Mouse (Mus musculus): Measurements from ENCODE around the gene Akr1c13.
"Not testable (repeated sequence)": the region's sequence is repeated elsewhere in the genome, so short reads cannot be mapped to it uniquely, and the experiment has no call there.

The Akr1c13 gene

DNA sequence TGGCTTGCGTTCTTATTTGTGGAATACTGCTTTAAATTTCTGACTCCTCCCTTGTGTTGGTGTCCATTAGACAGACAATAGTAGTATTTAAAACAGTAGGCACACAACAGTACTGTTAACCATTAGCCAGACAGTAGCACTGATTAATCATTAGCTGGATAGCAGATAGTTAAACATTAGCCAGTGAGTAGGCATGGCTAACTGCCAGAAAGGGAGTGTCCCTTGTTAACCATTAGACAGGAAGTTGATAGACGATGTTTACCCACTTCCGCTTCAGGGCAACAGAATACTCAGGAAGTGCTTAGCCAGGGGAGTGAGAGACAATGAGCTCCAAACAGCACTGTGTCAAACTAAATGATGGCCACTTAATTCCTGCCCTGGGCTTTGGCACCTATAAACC, at the start of gene Akr1c13:
TSS of gene Akr1c13 (plus strand) at position 247 of the 400 bp plus-strand sequence.
- no peak for DNase-seq (ENCODE audit: low read depth, low spot score)

DNA sequence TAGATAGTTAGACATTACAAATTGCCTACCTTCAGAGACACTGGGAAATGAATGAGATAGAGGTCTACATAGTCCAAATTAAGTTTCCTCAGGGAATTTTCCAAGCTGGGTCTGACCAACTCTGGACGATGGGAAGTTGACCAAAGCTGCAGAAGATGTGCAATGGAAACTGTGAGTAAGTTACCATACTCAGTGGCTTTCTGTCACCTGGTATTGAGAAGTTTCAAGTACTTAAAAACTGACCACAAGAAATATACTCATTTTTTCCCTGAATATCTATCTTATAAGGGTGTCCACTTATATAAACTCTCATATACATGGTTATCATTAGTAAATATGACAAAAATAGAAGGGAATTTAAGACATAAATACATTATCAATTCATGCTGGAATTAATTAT, 46.7 kb upstream of the Akr1c13 start:
- DNase-seq (ENCODE audit: low read depth, low spot score): no peak

DNA sequence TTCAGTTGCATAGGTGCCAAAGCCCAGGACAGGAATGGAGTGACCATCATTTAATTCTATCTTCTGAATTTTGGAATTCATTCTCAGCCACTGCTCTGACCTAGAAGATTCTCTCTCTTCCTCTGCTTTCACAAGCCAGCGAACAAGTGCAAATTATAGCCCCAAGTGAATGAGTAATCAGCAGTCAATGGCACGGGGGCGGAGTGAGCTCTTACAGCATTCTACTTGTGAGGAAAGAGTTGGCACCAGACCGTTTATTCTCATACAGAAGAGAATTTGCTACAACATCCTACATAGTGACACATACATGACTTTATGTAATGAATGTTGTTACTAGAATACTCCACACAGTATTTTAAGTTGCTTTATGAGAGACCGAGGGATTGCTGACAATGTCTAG, 40.4 kb upstream of the Akr1c13 start, which contains the start of gene Akr1c18:
TSS of gene Akr1c18 (minus strand) at position 137 of the 400 bp plus-strand sequence.
- no peak for DNase-seq (ENCODE audit: low read depth, low spot score)

DNA sequence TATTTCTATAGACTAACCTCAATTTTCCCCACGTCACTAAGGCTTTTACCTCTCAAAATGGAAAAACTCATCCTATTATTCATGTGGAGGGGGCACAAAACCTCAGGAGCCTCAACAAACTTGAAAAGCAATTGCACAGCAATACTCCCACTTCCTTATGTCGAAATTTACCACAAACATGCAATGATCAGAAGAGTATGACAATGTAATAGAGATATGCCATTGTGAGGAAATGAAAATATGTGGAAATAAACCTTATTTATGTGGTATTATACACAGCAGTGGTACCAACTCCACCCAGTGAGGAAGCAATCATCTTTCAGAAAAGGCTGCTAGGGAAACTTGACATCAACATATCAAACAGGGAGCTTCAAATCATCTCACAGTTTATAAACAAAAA, 38.0 kb upstream of the Akr1c13 start:
- no peak for DNase-seq (ENCODE audit: low read depth, low spot score)

DNA sequence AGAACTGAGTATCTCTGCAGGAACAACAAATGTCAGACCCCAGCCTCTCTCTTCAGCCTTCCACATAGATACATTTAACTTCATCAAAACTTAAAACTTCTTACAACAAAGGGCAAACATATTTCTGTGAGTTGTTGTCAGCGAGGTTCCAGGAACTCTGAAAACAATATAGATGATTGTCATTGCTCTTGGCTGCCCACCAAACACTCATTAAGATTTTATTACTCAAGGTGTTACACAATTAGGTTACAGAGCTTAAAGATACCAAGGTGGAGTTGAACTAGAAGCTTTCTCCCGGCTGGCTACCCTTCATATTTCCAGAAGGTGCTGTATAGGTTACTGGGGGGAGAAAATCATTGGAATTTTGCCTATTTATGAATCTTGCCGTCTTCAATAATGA, 37.4 kb upstream of the Akr1c13 start:
- no peak for DNase-seq (ENCODE audit: low read depth, low spot score)

DNA sequence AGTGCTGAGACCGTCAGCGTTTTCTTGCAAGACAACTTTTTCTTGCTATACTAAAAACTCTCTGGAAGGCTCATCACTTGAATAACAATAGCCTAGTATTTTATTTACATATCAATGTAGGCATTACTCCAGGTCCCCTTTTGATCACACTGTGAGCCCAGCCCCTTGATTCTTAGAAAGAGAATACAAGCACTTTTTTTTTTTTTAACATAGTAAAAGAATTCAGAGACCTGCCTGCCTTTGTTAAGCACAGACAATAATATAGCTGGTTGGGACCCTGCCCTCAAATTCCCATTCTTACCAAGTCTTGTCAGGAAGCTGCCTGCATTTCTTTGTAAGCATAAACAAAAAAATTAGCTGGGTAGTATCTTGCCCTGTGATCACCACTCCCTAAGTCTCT, 35.7 kb upstream of the Akr1c13 start:
- DNase-seq (ENCODE audit: low read depth, low spot score): no peak

DNA sequence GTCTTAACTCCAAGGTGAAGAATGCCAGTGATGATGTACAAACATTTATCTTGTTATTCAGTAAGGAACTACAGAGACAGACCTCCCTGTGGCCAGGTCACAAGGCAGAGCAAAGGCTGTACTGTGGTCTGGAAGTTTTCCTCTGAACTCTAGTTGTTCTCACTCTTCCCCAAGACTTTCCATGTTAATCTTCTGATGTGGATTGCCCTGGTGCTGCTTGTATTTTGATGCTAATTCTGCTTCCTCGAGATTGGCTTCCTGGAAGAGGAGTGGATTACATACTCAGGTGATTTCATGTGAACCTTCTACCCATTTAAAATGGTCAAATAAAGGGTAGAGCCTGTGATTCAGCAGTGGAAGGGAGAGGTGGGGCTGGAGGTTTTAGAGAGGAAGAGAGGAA, 22.9 kb upstream of the Akr1c13 start:
- no peak for DNase-seq (ENCODE audit: low read depth, low spot score)

DNA sequence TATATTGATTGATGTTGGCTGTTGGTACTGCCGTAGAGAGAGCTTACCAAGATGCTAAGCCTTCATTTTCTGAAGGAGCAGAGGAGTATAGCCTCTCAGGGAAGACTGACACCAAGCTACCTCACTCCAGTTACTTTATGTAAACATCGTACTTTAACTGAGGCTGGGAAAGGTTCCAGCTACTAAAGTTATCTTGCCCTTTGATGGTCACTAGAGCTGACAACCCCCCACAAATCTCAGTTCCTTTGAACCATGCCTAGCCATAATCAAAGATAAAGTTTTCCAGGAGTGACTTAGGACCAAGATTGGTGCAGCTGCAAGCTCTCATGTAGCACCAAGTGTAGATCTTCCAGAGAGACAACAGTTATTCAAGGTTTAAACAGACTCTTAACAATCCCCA, 18.0 kb upstream of the Akr1c13 start:
- no peak for DNase-seq (ENCODE audit: low read depth, low spot score)

DNA sequence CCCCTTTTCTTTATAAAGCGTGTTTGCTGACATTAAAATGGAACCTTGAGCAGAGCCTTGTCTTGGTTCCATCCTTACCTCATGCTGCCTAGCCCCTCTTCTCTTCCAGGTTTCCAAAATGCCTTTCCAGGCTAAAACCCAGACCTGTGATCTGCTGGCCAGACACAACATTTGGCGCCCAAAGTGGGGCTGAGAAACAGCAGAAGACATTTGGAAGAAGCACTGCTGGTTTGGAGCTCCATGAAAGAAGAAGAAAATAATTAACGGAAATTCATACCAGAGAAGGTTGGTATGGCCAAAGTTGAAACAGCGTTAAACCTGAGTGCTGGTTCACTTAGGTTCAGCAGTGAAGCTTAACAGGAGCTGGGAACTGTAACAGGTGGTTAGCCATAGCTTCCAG, 9.6 kb upstream of the Akr1c13 start:
- not testable (repeated sequence) for DNase-seq (ENCODE audit: low read depth, low spot score)

DNA sequence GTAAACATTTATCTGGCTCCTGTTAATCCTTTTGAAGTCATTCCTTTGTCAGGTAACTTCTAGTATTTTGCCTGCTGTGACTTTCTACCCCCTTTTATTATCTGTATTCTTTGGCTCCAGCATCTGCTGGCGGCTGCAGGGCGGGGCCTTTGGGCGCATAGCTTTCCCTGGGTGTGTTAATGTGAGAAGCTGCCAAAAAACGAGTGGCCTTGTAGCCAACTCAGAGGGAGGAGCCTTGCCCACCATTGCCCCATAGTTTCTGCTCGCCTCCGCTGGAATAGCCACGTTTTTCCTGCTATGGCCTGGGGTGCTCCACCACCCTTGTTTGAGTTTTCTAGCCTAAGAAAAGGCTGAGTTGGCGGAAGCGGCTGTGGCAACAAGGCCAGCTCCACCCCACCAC, 7.8 kb upstream of the Akr1c13 start:
- DNase-seq (ENCODE audit: low read depth, low spot score): no peak

DNA sequence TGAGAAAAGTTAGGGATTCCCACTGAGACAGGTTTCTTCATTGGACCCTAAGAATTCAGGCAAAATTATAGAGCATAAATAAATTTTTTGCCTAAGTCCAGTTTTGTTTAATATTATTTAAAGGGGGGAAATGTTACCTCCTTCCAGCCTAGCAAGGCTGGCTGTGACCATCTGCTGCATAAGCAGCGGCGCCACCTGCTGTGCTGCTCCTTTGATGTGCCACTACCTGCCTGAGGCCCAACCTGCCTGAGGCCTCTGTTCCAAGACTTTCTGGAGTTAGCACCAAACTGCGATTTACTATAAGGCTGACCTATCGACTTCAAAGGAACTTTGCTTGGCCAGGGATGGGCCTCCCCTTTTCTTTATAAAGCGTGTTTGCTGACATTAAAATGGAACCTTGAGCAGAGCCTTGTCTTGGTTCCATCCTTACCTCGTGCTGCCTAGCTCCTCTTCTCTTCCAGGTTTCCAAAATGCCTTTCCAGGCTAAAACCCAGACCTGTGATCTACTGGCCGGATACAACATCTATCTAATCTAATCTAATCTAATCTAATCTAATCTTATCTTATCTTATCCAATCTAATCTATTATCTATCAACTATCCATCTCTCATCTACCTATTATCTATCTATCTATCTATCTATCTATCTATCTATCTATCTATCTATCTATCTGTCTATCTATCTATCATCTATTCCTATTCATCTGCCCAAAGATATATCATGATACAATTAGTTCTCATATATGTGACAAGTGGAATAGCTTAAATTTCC, 4.1 kb upstream of the Akr1c13 start:
- not testable (repeated sequence) for DNase-seq (ENCODE audit: low read depth, low spot score)

DNA sequence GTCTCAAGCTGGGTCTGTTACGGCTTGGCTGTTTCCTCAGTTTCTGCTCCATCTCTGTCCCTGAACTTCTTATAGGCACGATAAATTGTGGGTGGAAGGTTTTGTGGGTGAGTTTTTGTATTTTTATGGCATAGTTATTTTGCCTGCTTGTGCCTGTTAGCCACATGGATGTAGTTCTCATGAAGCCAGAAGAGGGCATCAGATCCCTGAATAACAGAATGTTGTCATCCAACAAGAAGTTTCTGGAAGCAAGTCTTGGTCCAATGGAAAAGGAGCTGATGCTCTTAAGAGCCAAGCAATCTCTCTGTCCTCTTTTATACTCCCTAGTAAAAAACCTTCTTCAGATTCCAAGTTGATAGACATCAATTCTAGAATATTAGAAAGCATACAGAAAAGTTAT, 2.8 kb upstream of the Akr1c13 start:
- DNase-seq (ENCODE audit: low read depth, low spot score): no peak

DNA sequence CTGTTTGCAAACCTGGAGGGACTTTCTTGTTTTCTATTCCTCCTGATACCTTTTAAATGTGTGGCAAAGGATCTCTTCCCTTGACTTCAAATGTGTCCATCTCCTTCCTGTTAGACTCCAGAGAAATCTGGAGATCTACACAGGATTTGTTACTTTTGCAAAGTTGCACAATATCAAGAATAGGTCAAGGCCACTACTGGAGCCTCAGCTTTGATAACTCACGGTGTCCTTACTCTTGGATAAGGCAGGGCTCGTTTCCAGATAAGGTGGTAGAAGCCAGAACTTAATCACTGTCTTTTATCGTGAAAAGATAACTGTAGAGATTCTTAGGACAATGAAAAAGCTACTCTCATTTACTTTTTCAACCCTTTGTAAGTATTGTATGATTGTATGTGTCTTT, 1.6 kb downstream of the Akr1c13 start:
- no peak for DNase-seq (ENCODE audit: low read depth, low spot score)

DNA sequence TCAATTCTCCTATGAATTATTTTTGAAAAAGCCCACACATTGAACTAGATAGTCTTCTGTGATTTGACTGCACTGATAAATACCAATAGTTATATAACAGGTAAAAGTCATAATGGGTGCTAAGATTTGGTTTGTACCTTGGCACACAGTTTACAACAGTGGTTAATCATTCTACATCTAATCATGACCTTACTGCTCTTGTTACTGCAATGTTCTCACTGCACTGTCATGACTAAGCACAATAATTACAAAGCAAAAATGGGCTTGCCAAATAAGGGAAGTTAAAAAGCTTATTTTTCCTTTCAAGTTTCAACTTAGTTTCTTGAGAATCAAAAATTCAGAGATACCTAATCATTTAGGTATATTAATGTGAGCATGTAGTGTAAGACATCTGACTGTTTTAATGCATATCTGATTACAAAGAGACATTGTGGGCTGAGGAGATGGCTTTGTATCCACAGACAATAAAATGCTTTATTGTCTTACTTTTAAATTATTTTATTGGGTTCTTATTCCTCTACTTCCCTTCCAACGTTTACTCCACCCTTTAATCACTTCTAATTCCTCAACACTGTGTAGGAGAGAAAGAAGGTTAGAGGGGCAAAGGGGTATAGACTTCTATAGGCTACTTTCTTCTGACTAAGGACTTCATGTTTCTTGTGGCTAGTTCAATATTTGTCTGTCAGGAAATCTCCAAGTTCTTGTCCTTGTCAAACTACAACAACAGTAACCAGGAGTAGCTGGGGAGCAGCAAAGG, 15.4 kb downstream of the Akr1c13 start:
- DNase-seq (ENCODE audit: low read depth, low spot score): no peak

DNA sequence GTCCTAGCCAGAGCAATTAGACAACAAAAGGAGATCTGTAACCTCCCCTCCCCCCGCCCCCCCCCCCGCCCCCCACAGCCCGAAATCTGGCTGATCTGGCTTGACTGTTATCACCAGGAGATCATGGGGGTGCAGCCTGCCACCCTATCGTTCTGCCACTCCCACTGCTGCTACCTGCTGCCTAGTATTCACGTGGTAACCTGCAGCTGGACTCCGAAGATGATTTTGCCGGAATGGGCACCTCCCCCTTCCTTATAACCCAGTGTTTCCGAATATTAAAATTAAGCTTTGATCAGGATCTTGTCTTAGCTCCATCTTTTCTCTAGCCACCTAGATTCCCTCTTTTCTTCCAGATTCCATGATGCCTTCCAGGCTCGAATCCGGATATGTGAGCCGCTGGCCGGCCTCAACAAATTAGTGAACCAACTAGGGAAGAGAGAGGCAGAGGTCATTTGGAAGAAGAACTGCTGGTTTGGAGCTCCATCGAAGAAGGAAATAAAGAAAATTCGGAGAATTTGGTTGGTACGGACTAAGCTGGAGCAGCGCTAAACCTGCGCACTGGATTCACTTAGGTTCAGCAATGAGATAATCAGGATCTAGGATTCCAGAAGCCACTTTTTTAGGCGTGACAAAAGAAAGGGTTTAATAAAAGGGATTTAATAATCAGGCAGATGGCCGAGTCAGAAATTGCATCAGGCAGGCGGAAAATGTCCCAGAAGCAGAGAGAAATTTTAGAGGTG, 20.8 kb downstream of the Akr1c13 start:
- no peak for DNase-seq (ENCODE audit: low read depth, low spot score)

DNA sequence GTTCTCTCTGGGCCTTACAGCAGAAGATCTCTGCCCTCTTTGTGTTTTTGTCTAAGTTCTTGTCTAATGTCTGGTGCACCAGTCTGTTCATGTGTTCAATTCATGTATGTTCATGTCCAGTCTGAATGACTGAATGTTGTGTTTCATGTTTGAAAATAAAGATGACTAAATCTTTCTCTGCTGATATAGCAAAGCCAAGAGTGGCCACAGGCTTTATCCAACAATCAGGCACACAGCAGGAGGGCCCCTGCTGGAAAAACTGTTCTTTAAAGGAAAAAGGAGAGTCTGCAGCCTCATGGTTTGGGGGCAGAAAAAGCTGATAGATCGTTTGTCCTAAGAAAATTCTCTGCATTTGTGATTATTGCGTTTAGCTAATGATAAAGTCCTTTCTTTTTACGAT, 21.4 kb downstream of the Akr1c13 start:
- no peak for DNase-seq (ENCODE audit: low read depth, low spot score)

DNA sequence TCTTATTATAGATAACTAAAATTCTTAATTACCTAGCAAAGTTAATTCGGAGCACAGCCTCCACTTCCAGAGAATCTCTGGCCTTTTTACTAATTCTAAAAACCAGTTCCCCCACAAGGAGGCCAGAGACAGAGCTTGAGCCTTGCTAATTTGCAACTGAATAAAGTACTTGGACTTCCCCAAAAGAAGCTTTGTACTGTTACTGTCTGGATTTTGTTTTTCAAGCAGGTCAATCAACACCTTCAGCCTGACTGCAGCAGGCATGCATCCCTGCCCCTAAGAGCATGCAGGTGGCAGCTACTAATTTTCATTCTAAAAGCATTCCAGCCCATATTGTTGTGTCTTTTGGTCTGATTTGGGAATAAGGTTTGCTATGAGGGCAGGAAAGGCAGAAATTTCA, 24.5 kb downstream of the Akr1c13 start:
- DNase-seq (ENCODE audit: low read depth, low spot score): not testable (repeated sequence)

DNA sequence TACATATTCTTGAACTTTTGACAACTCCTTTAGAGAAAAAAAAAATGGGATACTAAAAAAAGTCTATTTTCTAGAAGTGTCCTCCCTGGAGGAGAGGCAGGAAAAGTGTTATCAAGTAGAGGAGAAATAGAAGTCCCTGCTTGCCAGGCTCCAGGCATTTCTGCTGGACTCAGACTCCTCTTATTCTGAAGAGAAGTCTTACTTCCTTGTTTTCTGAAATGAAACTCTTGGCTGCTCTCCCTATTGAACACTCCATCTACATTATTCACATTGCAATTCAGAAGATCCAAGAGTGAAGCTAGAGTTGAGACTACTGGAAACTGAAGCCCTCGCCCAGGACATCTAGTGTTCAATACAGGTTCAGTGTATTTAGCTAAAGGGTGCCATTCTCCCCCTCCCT, 37.5 kb downstream of the Akr1c13 start, which contains the start of gene Akr1c19:
TSS of gene Akr1c19 (plus strand) at position 260 of the 400 bp plus-strand sequence.
- no peak for DNase-seq (ENCODE audit: low read depth, low spot score)

DNA sequence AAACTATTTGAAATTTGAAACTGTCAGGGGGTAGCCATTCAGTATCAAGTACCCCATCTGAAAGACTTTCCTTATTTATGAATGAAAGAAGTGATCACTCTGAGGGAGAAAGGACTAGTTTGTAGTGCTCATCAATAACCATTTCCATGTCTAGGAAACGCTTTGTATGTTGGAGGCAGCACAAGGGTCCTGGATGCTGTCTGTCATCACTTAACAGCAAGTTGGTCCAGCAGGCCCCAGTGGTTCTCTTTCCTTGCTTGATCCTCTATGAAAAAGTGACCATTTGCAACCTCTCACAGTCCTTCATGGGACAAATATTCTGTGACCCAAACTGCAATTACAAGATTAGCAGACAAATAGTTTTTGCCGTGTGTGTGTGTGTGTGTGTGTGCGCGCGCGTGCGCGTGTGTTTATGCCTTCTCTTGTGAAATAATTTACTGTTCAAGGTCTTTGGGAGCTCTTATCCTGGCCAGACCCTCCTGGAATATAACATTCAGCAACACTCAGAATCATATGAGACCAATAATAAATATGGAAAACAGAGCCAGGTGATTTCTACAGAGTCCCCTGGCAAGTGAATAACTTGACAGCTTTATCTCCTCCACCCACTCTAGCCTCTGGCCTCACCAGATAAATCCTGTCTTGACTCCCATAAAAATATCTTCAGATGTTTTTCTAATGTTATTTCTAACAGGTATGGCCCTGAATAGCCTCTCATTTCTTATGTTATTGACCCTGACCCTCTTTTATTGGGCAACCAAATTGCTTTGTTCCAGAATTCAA, 40.1 kb downstream of the Akr1c13 start:
- DNase-seq (ENCODE audit: low read depth, low spot score): no peak

DNA sequence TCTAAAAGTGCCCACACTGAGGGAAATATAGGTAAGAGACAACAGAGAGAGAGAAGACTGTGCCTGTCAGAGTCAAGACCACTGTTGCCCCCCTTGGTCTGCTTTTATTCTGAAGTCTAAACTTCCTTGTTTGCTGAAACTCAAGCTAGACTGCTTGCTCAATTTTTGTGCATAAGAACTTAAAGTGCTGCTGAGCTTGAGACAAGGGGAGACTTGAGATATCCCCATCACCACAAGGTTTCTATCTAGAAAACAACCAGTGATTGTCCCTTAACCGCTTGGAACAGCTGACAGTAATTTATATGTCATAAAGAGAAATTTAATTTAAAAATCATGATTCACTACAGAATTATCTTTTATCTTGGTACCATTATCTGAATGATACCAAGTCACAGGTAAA, 42.2 kb downstream of the Akr1c13 start:
- DNase-seq (ENCODE audit: low read depth, low spot score): no peak

DNA sequence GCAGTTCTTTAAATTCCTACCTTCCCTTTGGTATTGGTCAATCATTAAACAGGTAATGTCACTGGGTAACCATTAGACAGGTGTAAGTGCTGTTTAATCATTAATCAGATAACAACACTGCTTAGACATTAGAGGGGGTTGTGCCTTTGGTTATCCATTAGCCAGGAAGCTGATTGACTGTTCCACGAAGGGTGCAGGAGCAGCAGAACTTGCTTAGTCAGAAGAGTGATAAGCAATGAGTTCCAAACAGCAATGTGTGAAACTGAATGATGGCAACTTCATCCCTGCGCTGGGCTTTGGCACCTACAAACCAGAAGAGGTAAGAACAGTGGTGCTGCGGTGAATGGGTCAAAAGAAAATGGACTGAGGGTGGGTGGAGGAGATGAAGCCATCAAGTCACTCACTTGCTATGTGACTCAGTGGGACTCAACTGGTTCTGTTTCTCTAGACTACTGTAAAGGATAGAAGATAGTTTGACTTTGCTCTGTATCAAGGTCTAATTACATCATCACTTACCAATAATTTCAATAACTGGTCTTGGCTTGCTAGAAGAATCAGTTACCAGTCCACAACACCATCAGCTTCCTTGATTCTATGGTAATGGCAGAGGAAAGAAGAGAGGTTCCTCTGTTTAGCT, 42.7 kb downstream of the Akr1c13 start:
- DNase-seq (ENCODE audit: low read depth, low spot score): no peak

Data from c-Kit-negative CD71-positive TER-119-positive erythroid progenitor cells, embryonic 14.5 days (primary cell).